Mouse (Mus musculus) splenic B cell, adult 2 months (primary cell): ENCODE results near the gene St8sia6.
"Not testable (repeated sequence)": the region's sequence is repeated elsewhere in the genome, so short reads cannot be mapped to it uniquely, and the experiment has no call there.

Source experiments
- DNase-seq: peaks from one replicate; pipeline ENCODE4 v3.0.0-alpha.2; 2011; ENCODE audit warnings: low read depth, low spot score
- H3K27me3 ChIP-seq: 2 replicates; pipeline ENCODE4 v1.6.1; 2012; ENCODE audit warnings: mild to moderate bottlenecking, low read length, moderate library complexity, mixed read lengths; ENCODE audit not compliant: control insufficient read depth, poor library complexity, insufficient read depth, severe bottlenecking
- H3K36me3 ChIP-seq: 2 replicates; pipeline ENCODE4 v1.6.1; 2012; ENCODE audit warnings: mild to moderate bottlenecking, low read length, moderate library complexity, mixed read lengths; ENCODE audit not compliant: control insufficient read depth, poor library complexity, insufficient read depth, severe bottlenecking

St8sia6 gene

DNA sequence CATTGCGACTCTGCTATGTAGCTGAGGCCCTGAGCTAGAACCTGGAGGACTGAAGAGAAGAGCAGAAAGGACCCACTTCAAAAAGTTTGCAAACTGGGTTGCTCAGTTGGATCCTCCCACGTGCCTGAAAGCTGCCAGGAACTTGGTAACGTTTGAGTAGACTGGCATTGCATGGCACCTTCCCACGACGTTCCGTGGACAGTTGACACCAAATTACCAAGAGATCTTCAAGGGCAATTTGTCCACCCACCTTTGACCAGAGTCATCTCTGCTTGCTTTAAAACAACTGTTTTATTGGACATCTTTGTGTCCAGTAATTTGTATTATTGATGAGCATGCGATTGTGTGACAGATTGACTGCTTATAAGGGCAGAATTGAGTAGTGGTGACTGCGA, at the start of gene St8sia6:
TSS of gene St8sia6 (minus strand) at position 96 of the 395 bp plus-strand sequence.
- DNase-seq, result no peak
- Histone ChIP-seq H3K36me3 (no peaks in the 10 kb centered on the region), H3K27me3 (no peaks in the 10 kb centered on the region)

GRCm38 (mm10) chr2:13836310-13836709, 42.4 kb upstream of the St8sia6 start:
- no peak for DNase-seq
- H3K36me3 ChIP-seq, result no peaks in the 10 kb centered on the region
- no peaks in the 10 kb centered on the region for H3K27me3 ChIP-seq

- H3K36me3 ChIP-seq, result no peaks in the 10 kb centered on the region
- no peaks in the 10 kb centered on the region for H3K27me3 ChIP-seq
- DNase-seq, result no peak
Measured at GRCm38 (mm10) chr2:13834989-13835388, 41.1 kb upstream of the St8sia6 start.

- no peaks in the 10 kb centered on the region for H3K27me3 ChIP-seq
- DNase-seq, result no peak
- no peaks in the 10 kb centered on the region for H3K36me3 ChIP-seq
Measured at GRCm38 (mm10) chr2:13816645-13817044, 22.8 kb upstream of the St8sia6 start.

DNA sequence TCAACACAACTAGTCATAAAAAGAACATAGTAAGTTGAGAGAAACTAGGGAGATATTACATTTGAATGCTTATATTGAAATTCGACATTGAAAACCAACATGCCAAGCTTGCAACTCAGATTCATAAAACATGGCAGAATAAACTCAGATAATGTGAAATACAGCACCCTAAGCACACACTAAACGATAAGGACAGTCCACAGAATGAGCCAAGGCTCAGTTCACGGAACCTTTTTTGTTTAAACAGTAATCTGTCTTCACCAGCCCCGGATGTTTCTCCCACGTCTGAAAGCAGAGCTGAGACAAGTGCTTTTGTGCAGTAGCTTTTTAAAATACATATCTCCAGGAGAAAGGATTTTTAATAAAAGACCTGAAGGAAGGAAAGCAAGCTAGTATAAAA, 14.7 kb upstream of the St8sia6 start:
- no peaks in the 10 kb centered on the region for H3K36me3 ChIP-seq
- no peaks in the 10 kb centered on the region for H3K27me3 ChIP-seq
- DNase-seq, result no peak

GRCm38 (mm10) chr2:13808008-13808407, 14.1 kb upstream of the St8sia6 start:
- DNase-seq, result no peak
- H3K36me3 ChIP-seq, result no peaks in the 10 kb centered on the region
- no peaks in the 10 kb centered on the region for H3K27me3 ChIP-seq

DNA sequence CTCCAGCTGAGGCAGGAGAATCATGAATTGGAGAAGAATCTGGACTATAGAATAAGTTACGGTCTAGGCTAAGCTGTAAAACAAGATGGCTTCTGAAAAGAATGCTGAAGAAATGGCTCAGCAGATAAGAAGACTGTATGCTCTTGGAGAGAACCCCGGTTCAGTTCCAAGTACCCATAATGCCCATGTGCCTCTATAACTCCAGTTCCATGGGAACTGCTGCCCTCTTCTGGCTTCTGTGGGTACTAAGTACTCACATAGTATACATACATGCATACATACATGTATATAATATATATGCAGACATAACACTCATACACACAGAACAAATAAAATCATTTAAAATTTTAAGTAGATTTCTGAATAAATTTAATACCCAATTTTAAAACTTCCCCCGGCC, 12.3 kb upstream of the St8sia6 start:
- Histone ChIP-seq H3K27me3 (no peaks in the 10 kb centered on the region), H3K36me3 (no peaks in the 10 kb centered on the region)
- peak; percentile 57 for DNase-seq

GRCm38 (mm10) chr2:13800639-13801038, 6.8 kb upstream of the St8sia6 start:
- H3K27me3 ChIP-seq, result no peaks in the 10 kb centered on the region

DNA sequence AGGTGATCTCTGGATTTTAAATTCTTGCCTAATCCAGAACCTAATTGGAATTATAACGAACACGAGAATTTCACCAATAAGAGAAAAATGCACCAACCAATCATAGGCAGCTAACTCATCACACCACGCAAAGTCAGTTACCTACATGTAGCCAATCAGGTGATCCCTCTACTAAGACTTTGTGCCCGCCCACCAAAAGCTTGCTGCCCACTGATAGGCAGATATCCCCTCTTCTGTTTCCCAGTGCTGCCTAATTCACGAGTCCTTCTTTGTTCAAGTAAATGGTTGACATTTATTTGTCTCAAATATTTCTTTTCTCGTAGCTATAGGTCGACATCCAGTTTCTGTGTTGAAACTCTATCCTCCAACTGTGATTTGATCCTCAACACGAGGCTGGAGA, 582 bp upstream of the St8sia6 start:
- no peak for DNase-seq
- Histone ChIP-seq H3K36me3 (no peaks in the 10 kb centered on the region), H3K27me3 (no peaks in the 10 kb centered on the region)

More at GRCm38 (mm10) chr2:13800639-13801038, 6.8 kb upstream of the St8sia6 start:
- DNase-seq, result no peak
- no peaks in the 10 kb centered on the region for H3K36me3 ChIP-seq

GRCm38 (mm10) chr2:13793054-13793968, 553 bp downstream of the St8sia6 start:
- DNase-seq, result peak; percentile 79
- H3K36me3 ChIP-seq, result no peaks in the 10 kb centered on the region
- no peaks in the 10 kb centered on the region for H3K27me3 ChIP-seq

DNA sequence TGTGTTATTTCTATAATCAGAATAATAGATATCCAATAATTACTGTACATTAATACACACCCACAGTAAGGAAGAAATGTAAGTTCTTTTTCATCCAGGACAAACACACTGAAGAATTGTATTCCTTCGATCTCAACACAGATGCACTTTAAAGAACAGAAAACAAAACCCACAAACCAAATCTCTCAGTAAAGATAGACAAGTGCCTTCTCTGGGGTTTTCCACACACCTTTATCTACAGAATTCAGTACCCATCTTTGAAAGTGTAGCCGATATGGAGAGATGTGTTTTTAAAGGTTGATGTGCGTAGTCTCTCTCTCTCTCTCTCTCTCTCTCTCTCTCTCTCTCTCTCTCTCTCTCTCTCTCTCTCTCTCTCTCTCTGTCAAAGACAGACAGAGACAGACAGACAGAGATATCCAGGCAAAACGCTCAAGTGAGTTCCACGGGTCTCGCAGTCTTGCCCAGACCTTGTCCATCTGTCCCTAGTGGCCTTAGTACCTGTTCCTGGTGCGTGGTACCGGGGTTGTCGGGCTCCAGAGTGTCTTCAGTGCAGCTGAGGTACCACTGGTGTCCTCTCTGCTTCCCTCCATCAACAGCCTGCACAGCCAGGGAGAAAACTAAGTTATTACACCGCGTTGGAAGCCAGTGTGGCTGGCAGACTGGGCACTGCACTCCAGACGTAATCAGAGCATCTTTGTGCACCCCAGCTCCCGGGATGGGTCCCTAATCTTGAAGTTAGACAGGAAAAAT, 1.4 kb downstream of the St8sia6 start:
- Histone ChIP-seq H3K27me3 (no peaks in the 10 kb centered on the region), H3K36me3 (no peaks in the 10 kb centered on the region)
- DNase-seq, result peak; percentile 23

- no peaks in the 10 kb centered on the region for H3K27me3 ChIP-seq
- no peak for DNase-seq
- H3K36me3 ChIP-seq, result no peaks in the 10 kb centered on the region
Measured at GRCm38 (mm10) chr2:13791598-13791997, 2.3 kb downstream of the St8sia6 start.

DNA sequence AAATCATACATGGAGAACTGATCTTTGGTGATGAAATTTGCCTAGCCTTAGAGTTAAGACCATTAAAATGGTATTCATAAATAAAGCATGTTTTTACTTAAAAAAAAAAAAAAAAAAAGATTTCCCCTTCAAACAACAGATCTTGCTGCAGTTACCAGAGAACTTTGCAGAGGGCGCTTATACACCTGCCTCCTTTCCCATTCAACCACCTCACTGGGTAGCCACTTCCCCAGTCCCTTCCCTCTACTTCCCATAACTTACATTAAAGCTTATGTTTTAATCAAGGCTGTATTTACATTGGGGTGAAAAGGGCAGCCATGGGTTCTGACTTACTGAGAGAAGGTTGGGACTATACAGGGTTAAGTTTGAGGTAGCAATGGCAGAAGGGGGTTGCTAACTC, 4.5 kb downstream of the St8sia6 start:
- Histone ChIP-seq H3K27me3 (no peaks in the 10 kb centered on the region), H3K36me3 (no peaks in the 10 kb centered on the region)
- DNase-seq, result peak; percentile 21

- Histone ChIP-seq H3K36me3 (no peaks in the 10 kb centered on the region), H3K27me3 (no peaks in the 10 kb centered on the region)
- peak; percentile 59 for DNase-seq
Measured at GRCm38 (mm10) chr2:13786577-13787168, 7.2 kb downstream of the St8sia6 start.

GRCm38 (mm10) chr2:13785992-13786391, 7.9 kb downstream of the St8sia6 start:
- DNase-seq, result peak; percentile 74
- H3K27me3 ChIP-seq, H3K36me3 ChIP-seq: not testable (repeated sequence)
